Mouse (Mus musculus): Measurements from ENCODE around the gene Cntf.

GRCm38 (mm10) chr19:12799081-12799480, 33.6 kb upstream of the Cntf start:
- TF ChIP-seq CTCF (IDR thresholded peaks at IDR 0.05; ENCODE audit: extremely low read depth, insufficient read depth, insufficient read length, insufficient replicate concordance) (no peak), POLR2A (IDR thresholded peaks at IDR 0.05; ENCODE audit: low read depth, low read length) (no peak)

Data from spleen, adult 2 months (tissue).